Mouse (Mus musculus) kidney, adult 2 months (tissue): Measurements from ENCODE around the gene Dctn2.

Experiments
- CTCF ChIP-seq: fragments of 200-500 bp; conservative IDR thresholded peaks from 2 replicates; pipeline ENCODE4 v1.5.1; 2011; ENCODE audit warnings: low read depth, mild to moderate bottlenecking, control low read depth, low read length, moderate library complexity, mixed read lengths; ENCODE audit not compliant: insufficient read depth, insufficient read length
- POLR2A ChIP-seq: fragments of 200-500 bp; IDR thresholded peaks from one replicate; pipeline ENCODE4 v1.6.1; 2011; ENCODE audit warnings: low read depth, low read length, control low read depth

GRCm38 (mm10) chr10:127281316-127281715 is 15.1 kb downstream of the Dctn2 start:
- TF ChIP-seq POLR2A (no peak), CTCF (no peak)
